Mouse (Mus musculus) kidney, embryonic 16.5 days (tissue): Measurements from ENCODE around the gene Smg8. TPM values are rescaled to one million over a fixed set of nuclear protein-coding genes. Genes with fewer than 3 reads are reported as not detected.

Experiments used
- ATAC-seq: fragments of 200-750 bp; cut with Nextera tagmentation; 2 replicates; pipeline ENCODE4 v1.8.0; 2017; ENCODE audit warnings: moderate TSS enrichment; ENCODE audit not compliant: low FRiP score, low TSS enrichment
- H3K27ac ChIP-seq: fragments of 300-500 bp; sonication (generic); 2 replicates; pipeline ENCODE4 v1.5.1; 2014; ENCODE audit warnings: low read length
- H3K27me3 ChIP-seq: fragments of 300-500 bp; sonication (generic); 2 replicates; pipeline ENCODE4 v1.6.1; 2014; ENCODE audit warnings: low read length, control low read depth, mixed read lengths; ENCODE audit not compliant: insufficient read depth
- H3K36me3 ChIP-seq: fragments of 300-500 bp; sonication (generic); 2 replicates; pipeline ENCODE4 v1.6.1; 2014; ENCODE audit warnings: low read length, control low read depth, mixed read lengths; ENCODE audit not compliant: insufficient read depth
- H3K4me1 ChIP-seq: fragments of 300-500 bp; sonication (generic); 2 replicates; pipeline ENCODE4 v1.6.1; 2014; ENCODE audit warnings: low read length, control low read depth, mixed read lengths; ENCODE audit not compliant: insufficient read depth
- H3K4me2 ChIP-seq: fragments of 300-500 bp; sonication (generic); replicated peaks from 2 replicates; pipeline ENCODE4 v1.6.1; 2014; ENCODE audit warnings: low read depth, low read length
- H3K4me3 ChIP-seq: fragments of 300-500 bp; sonication (generic); 2 replicates; pipeline ENCODE4 v1.5.1; 2014; ENCODE audit warnings: mild to moderate bottlenecking, low read length
- H3K9ac ChIP-seq: fragments of 300-500 bp; sonication (generic); replicated peaks from 2 replicates; pipeline ENCODE4 v1.6.1; 2014; ENCODE audit warnings: low read length
- H3K9me3 ChIP-seq: fragments of 300-500 bp; sonication (generic); 2 replicates; pipeline ENCODE4 v1.6.1; 2016; ENCODE audit warnings: low read length, control low read depth
- WGBS: fragments of 180-500 bp; shearing (Covaris S2); extraction: QIAGEN DNeasy Blood & Tissue Kit; methylation state at CpG from one replicate; pipeline ENCODE4 v1.1.7; 2014; 5-methylcytosine and 5-hydroxymethylcytosine counted together
- polyA plus RNA-seq: library from polyadenylated mRNA; unstranded; fragments of >200 nt; fragmentation: Nextera tagmentation; extraction: Ambion mirVana; gene quantifications from 2 replicates; pipeline ENCODE4 v1.2.1, GENCODE M21; 2015

Gene Smg8
- 22.5 and 23.1 TPM in 2 replicates for polyA plus RNA-seq

GRCm38 (mm10) chr11:87086290-87086984 is at the start of gene Smg8:
Gene Smg8 (minus strand): TSS chr11:87086774.
- Histone ChIP-seq H3K9me3 (no peaks in the 10 kb centered on the region), H3K9ac (peak within 1 kb of the TSS; percentile 86), H3K27ac (peak within 1 kb of the TSS; percentile 50; the same call in 1 of the 2 replicates), H3K4me1 (peaks cover 21% of the 10 kb centered on the region), H3K4me2 (peak within 1 kb of the TSS; percentile 74), H3K27me3 (no peaks in the 10 kb centered on the region), H3K4me3 (peak within 1 kb of the TSS; percentile 76), H3K36me3 (peaks cover 41% of the 10 kb centered on the region)
- peak; percentile 95 for ATAC-seq
- under 1% methylated on average over 43 of the region's 43 CpGs for WGBS

GRCm38 (mm10) chr11:87136233-87136632 is 49.7 kb upstream of the Smg8 start:
- no peak overlapping the region for H3K9ac ChIP-seq
- no peak overlapping the region for H3K4me3 ChIP-seq
- H3K9me3 ChIP-seq: no peaks in the 10 kb centered on the region
- H3K4me2 ChIP-seq: no peak overlapping the region
- peaks cover 7% of the 10 kb centered on the region; the same call in 1 of the 2 replicates for H3K36me3 ChIP-seq
- no peak overlapping the region for H3K27ac ChIP-seq
- no peaks in the 10 kb centered on the region for H3K4me1 ChIP-seq
- WGBS: 79% methylated on average over 4 of the region's 4 CpGs
- no peaks in the 10 kb centered on the region for H3K27me3 ChIP-seq
- ATAC-seq: no peak

- Histone ChIP-seq H3K27ac (peak within 1 kb of the TSS; percentile 92), H3K4me2 (peak within 1 kb of the TSS; percentile 81), H3K36me3 (peaks cover 25% of the 10 kb centered on the region), H3K9me3 (no peaks in the 10 kb centered on the region), H3K4me3 (peak within 1 kb of the TSS; percentile 96), H3K4me1 (peaks cover 19% of the 10 kb centered on the region), H3K9ac (peak within 1 kb of the TSS; percentile 83), H3K27me3 (no peaks in the 10 kb centered on the region)
- ATAC-seq: peak; percentile 95
- WGBS: under 1% methylated on average over 92 of the region's 105 CpGs
Measured at GRCm38 (mm10) chr11:87126824-87127816, 40.5 kb upstream of the Smg8 start, which contains the start of gene Trim37. Gene Trim37 (plus strand): TSS chr11:87127077.

- Histone ChIP-seq H3K4me1 (peaks cover 19% of the 10 kb centered on the region), H3K9me3 (no peaks in the 10 kb centered on the region), H3K9ac (peak overlapping the region; percentile 83), H3K27me3 (no peaks in the 10 kb centered on the region), H3K27ac (peak overlapping the region; percentile 87), H3K36me3 (peaks cover 27% of the 10 kb centered on the region), H3K4me2 (peak overlapping the region; percentile 81), H3K4me3 (peak overlapping the region; percentile 96)
- WGBS: 2% methylated on average over 12 of the region's 12 CpGs
- no peak for ATAC-seq
Measured at GRCm38 (mm10) chr11:87126281-87126823, 39.8 kb upstream of the Smg8 start.

- Histone ChIP-seq H3K9ac (peak overlapping the region; percentile 41; the same call in 1 of the 2 replicates), H3K9me3 (no peaks in the 10 kb centered on the region), H3K4me1 (peaks cover 19% of the 10 kb centered on the region), H3K4me2 (peak overlapping the region; percentile 81), H3K27me3 (no peaks in the 10 kb centered on the region), H3K4me3 (no peak overlapping the region), H3K36me3 (peaks cover 32% of the 10 kb centered on the region), H3K27ac (no peak overlapping the region)
- ATAC-seq: no peak
- 48% methylated on average over 4 of the region's 4 CpGs for WGBS
Measured at GRCm38 (mm10) chr11:87125562-87125961, 39.0 kb upstream of the Smg8 start.

- Histone ChIP-seq H3K27ac (no peak overlapping the region), H3K4me3 (no peak overlapping the region), H3K36me3 (peaks cover 55% of the 10 kb centered on the region), H3K4me1 (peaks cover 11% of the 10 kb centered on the region), H3K4me2 (no peak overlapping the region), H3K27me3 (no peaks in the 10 kb centered on the region), H3K9ac (no peak overlapping the region), H3K9me3 (no peaks in the 10 kb centered on the region)
- ATAC-seq: no peak
- WGBS: 82% methylated on average over 8 of the region's 8 CpGs
Measured at GRCm38 (mm10) chr11:87121864-87122263, 35.3 kb upstream of the Smg8 start.

GRCm38 (mm10) chr11:87110172-87110909 is 23.8 kb upstream of the Smg8 start:
- peak overlapping the region; percentile 69 for H3K4me2 ChIP-seq
- H3K36me3 ChIP-seq: peaks cover 16% of the 10 kb centered on the region
- H3K27me3 ChIP-seq: no peaks in the 10 kb centered on the region
- H3K4me1 ChIP-seq: peaks cover 17% of the 10 kb centered on the region
- no peaks in the 10 kb centered on the region for H3K9me3 ChIP-seq
- no peak for ATAC-seq
- peak overlapping the region; percentile 99 for H3K27ac ChIP-seq
- WGBS: 5% methylated on average over 9 of the region's 9 CpGs
- peak overlapping the region; percentile 94 for H3K9ac ChIP-seq
- peak overlapping the region; percentile 99 for H3K4me3 ChIP-seq

- Histone ChIP-seq H3K4me3 (peak overlapping the region; percentile 99), H3K27ac (peak overlapping the region; percentile 99), H3K27me3 (no peaks in the 10 kb centered on the region), H3K4me2 (peak overlapping the region; percentile 69), H3K4me1 (peaks cover 17% of the 10 kb centered on the region), H3K9ac (peak overlapping the region; percentile 94), H3K36me3 (peaks cover 19% of the 10 kb centered on the region), H3K9me3 (no peaks in the 10 kb centered on the region)
- no peak for ATAC-seq
- WGBS: under 1% methylated on average over 42 of the region's 42 CpGs
Measured at GRCm38 (mm10) chr11:87109519-87110171, 23.1 kb upstream of the Smg8 start.
